Mouse (Mus musculus): Measurements from ENCODE around the gene Ccdc85b. TPM values are rescaled to one million over a fixed set of nuclear protein-coding genes. Genes with fewer than 3 reads are reported as not detected.
A peak's percentile ranks its signal among the peaks of the same experiment; 100 is the strongest.
"Not testable (repeated sequence)": the region's sequence is repeated elsewhere in the genome, so short reads cannot be mapped to it uniquely, and the experiment has no call there.

The Ccdc85b gene
- 2.3 and 4.1 TPM in 2 replicates for total RNA-seq (2017)

- ATAC-seq (replicated peaks in 1 of 2; ENCODE audit: insufficient read depth in 1 of 2, low FRiP score in 2 of 2, low TSS enrichment in 1 of 2, low read depth in 1 of 2, poor library complexity in 2 of 2, severe bottlenecking in 2 of 2): 0 out of 4 replicates have a peak, but pooled peaks of 1 of the 2 experiments have one; percentile 3
Observed at GRCm38 (mm10) chr19:5457746-5458442, at the start of gene Ccdc85b. Ccdc85b (minus strand) TSS chr19:5457894.

- ATAC-seq (replicated peaks in 1 of 2; ENCODE audit: insufficient read depth in 1 of 2, low FRiP score in 2 of 2, low TSS enrichment in 1 of 2, low read depth in 1 of 2, poor library complexity in 2 of 2, severe bottlenecking in 2 of 2): no peak
Observed at GRCm38 (mm10) chr19:5503687-5504086, 46.0 kb upstream of the Ccdc85b start, which contains the start of gene 1700020D05Rik. 1700020D05Rik (minus strand) TSS chr19:5503787.

DNA sequence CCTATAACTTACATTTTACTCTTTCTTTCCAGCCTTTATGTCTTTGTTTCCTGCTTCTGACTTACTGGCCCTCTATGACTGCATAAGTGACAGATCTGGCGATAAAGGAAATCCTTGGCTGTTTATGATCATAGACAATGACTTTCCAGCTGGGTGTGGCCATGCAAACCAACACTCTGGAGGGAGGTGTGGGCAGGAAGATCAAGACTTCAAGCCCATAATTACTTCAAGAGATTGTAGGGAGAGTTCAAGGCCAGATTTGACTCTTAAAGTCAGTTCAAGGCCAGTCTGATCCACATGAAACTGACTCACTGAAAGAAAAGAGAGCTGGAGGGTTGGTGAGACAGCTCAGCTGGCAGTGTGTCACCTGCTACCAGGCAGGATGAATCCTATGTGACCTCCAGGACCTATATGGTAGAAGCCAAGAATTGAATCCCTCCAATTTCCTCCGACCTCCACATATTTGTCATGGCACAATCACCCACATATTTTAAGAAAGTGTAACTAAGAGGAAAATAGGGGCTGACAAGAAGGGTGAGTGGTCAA is 42.7 kb upstream of the Ccdc85b start:
- ATAC-seq (replicated peaks in 1 of 2; ENCODE audit: insufficient read depth in 1 of 2, low FRiP score in 2 of 2, low TSS enrichment in 1 of 2, low read depth in 1 of 2, poor library complexity in 2 of 2, severe bottlenecking in 2 of 2): no peak

DNA sequence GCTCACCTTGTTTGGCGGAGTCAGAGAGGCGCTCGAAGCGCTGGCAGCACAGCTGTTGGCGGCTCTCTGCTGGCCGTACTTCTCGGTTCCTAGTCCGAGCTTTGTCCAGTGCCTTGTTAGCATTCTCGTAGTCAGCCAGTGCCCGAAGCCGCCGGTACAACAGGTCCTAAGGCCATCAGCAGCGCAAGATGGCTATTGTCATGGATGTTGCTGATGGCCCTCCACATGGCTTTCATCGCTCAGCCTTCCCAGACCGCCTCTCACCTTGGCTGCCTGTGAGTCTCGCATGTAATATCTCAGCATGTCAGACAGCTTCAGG is 38.3 kb upstream of the Ccdc85b start:
- no peak for ATAC-seq (replicated peaks in 1 of 2; ENCODE audit: insufficient read depth in 1 of 2, low FRiP score in 2 of 2, low TSS enrichment in 1 of 2, low read depth in 1 of 2, poor library complexity in 2 of 2, severe bottlenecking in 2 of 2)

DNA sequence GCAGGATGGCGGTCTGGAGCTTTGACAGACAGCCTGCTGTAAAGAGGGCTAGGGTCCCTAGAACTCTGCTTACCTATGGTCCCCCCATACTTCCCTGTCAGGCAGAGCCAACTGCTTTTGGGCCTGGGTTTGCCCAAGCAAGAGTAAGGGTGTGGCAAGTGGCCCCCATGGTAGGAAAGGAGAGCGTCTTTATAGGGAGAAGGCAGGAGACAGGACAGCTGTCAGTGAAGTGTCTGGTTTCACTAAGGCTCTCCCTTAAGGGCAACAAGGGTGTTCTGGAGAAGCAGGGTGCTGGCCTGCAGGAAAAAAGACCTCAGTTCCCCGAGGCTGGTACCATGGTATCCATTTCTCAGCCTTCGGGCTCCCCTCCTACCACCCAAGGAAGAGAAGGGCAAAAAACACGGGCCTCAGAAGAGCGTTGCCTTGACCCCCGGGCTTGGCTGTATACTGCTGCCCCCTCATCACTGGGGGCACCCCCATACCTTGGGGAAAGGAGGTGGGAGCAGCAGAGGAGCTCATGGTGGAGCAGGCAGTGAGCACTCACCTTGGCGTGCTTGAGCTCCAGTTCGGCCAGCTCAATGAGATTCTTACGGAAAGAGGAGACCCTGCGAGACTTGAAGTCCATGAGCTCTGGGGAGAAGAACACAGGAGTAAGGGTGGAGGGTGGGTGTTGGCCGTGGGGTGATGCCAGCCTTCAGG is 37.8 kb upstream of the Ccdc85b start:
- ATAC-seq (replicated peaks in 1 of 2; ENCODE audit: insufficient read depth in 1 of 2, low FRiP score in 2 of 2, low TSS enrichment in 1 of 2, low read depth in 1 of 2, poor library complexity in 2 of 2, severe bottlenecking in 2 of 2): no peak

GRCm38 (mm10) chr19:5494314-5494713 is 36.6 kb upstream of the Ccdc85b start:
- no peak for ATAC-seq (replicated peaks in 1 of 2; ENCODE audit: insufficient read depth in 1 of 2, low FRiP score in 2 of 2, low TSS enrichment in 1 of 2, low read depth in 1 of 2, poor library complexity in 2 of 2, severe bottlenecking in 2 of 2)

DNA sequence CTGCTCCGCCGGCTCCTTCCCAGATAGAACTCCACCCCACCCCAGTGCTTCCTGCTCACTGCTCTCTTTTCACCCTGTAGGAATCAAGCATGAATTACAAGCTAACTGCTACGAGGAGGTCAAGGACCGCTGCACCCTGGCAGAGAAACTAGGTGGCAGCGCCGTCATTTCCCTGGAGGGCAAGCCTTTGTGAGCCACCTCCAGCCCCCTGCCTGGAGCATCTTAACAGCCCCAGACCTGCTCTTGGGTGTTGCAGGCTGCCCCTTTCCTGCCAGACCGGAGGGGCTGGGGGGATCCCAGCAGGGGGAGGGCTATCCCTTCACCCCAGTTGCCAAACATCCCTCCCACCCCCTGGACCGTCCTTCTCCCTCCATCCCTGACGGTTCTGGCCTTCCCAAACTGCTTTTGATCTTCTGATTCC is 35.6 kb upstream of the Ccdc85b start:
- ATAC-seq (replicated peaks in 1 of 2; ENCODE audit: insufficient read depth in 1 of 2, low FRiP score in 2 of 2, low TSS enrichment in 1 of 2, low read depth in 1 of 2, poor library complexity in 2 of 2, severe bottlenecking in 2 of 2): not testable (repeated sequence)

DNA sequence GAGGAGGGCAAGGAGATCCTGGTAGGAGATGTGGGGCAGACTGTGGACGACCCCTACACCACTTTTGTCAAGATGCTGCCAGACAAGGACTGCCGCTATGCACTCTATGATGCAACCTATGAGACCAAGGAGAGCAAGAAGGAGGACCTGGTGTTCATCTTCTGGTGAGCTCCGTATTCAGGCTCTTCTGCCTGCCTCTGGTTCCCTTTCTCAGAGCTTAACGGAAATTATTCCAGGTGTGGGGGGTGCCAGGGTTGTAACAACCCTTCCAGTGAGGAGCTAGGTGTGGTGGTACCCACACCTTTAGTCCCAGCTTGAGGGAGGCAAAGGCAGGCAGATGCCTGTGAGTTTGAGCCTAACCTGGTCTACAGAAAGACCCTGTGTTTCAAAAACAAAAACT is 34.9 kb upstream of the Ccdc85b start:
- no peak for ATAC-seq (replicated peaks in 1 of 2; ENCODE audit: insufficient read depth in 1 of 2, low FRiP score in 2 of 2, low TSS enrichment in 1 of 2, low read depth in 1 of 2, poor library complexity in 2 of 2, severe bottlenecking in 2 of 2)

- peak; percentile 35 to 43 for ATAC-seq (replicated peaks in 1 of 2; ENCODE audit: insufficient read depth in 1 of 2, low FRiP score in 2 of 2, low TSS enrichment in 1 of 2, low read depth in 1 of 2, poor library complexity in 2 of 2, severe bottlenecking in 2 of 2)
Observed at GRCm38 (mm10) chr19:5490898-5491708, 33.4 kb upstream of the Ccdc85b start.

DNA sequence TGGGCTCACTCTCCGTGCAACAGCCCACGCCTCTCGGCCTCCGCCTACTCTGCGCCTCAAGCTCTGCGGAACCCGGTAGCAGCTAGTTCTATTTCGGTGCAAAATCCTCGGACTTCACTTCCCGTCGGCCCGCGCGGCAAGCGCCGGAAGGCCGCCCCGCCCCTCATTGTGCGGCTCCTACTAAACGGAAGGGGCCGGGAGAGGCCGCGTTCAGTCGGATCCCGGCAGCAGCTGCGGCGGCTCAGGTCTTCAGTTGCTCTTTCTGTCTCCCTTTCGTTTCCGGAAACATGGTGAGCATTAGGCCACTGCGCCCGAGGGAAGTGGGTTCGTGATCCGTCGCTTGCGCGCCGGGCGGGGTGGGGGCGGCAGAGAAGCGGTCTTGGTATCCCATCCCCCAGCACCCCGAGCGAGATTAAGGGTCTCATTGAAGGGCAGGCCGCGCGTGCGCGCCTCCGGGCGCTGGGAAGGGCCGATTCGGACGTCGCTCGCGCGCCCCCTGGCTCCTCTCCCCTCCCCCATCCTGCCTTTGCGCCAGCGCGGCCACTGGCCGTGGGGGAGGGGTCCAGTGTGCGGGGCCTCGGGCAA is 32.7 kb upstream of the Ccdc85b start, which contains the start of gene Cfl1:
Gene Cfl1, plus strand, starts transcription at position 143 of the 585 bp plus-strand sequence.
- peak; percentile 40 to 44 for ATAC-seq (replicated peaks in 1 of 2; ENCODE audit: insufficient read depth in 1 of 2, low FRiP score in 2 of 2, low TSS enrichment in 1 of 2, low read depth in 1 of 2, poor library complexity in 2 of 2, severe bottlenecking in 2 of 2)

DNA sequence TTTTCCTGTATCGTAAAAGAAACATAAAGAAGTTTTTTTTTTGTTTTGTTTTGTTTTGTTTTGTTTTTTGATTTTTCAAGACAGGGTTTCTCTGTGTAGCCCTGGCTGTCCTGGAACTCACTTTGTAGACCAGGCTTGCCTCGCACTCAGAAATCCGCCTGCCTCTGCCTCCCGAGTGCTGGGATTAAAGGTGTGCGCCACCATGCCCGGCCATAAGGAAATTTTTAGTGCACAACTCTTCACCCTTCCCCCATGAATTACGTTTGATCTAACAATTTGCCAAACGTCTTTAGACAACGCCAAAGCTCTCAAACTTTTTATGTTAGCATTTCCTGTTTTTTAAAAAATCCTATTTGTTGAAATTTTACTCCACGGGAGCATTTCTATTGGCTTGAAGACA is 32.0 kb upstream of the Ccdc85b start:
- ATAC-seq (replicated peaks in 1 of 2; ENCODE audit: insufficient read depth in 1 of 2, low FRiP score in 2 of 2, low TSS enrichment in 1 of 2, low read depth in 1 of 2, poor library complexity in 2 of 2, severe bottlenecking in 2 of 2): not testable (repeated sequence)

- ATAC-seq (replicated peaks in 1 of 2; ENCODE audit: insufficient read depth in 1 of 2, low FRiP score in 2 of 2, low TSS enrichment in 1 of 2, low read depth in 1 of 2, poor library complexity in 2 of 2, severe bottlenecking in 2 of 2): peak; percentile 61 to 70
Observed at GRCm38 (mm10) chr19:5488878-5489571, 31.3 kb upstream of the Ccdc85b start.

DNA sequence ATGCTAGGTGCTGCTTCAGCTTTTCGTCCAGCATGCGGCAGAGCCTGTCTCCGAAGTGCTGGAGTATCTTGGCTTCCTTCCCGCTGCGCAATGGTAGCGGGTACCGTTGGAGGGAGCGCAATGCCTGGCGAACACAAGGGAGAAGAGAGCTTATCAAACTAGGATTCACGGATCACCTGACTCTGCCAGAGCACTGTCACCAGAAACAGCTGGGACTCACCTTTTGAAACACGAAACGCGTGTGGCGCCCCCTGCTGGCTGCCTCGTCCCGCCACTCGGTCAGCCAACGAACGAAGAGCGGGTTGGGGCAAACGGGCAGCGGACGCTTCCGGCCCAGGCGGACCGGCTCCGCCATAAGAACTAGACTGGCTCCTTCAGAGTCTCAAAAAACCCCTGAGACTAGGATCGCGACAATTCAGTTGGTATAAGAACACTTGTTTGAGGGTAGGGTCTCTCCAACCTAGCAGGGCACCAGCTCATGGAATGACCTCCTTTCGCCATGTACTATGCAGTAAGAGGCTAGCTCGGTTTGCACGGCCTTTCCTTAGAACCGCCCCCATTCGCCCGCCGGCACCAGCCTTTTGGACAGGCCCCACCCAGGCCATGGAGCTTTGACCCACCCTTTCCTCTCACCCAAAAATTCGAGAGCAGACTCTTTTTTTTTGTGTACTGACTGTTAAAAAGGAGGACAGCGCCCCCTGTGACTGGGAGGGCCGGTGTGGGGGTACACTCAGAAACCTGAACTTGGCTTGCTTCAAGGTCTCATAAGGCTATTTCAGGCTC is 30.3 kb upstream of the Ccdc85b start, which contains the start of gene Mus81:
Gene Mus81, minus strand, starts transcription at position 635 of the 783 bp plus-strand sequence.
- ATAC-seq (replicated peaks in 1 of 2; ENCODE audit: insufficient read depth in 1 of 2, low FRiP score in 2 of 2, low TSS enrichment in 1 of 2, low read depth in 1 of 2, poor library complexity in 2 of 2, severe bottlenecking in 2 of 2): peak; percentile 37 to 54

GRCm38 (mm10) chr19:5486771-5487170 is 29.1 kb upstream of the Ccdc85b start:
- no peak for ATAC-seq (replicated peaks in 1 of 2; ENCODE audit: insufficient read depth in 1 of 2, low FRiP score in 2 of 2, low TSS enrichment in 1 of 2, low read depth in 1 of 2, poor library complexity in 2 of 2, severe bottlenecking in 2 of 2)

- no peak for ATAC-seq (replicated peaks in 1 of 2; ENCODE audit: insufficient read depth in 1 of 2, low FRiP score in 2 of 2, low TSS enrichment in 1 of 2, low read depth in 1 of 2, poor library complexity in 2 of 2, severe bottlenecking in 2 of 2)
Observed at GRCm38 (mm10) chr19:5486286-5486685, 28.6 kb upstream of the Ccdc85b start.

DNA sequence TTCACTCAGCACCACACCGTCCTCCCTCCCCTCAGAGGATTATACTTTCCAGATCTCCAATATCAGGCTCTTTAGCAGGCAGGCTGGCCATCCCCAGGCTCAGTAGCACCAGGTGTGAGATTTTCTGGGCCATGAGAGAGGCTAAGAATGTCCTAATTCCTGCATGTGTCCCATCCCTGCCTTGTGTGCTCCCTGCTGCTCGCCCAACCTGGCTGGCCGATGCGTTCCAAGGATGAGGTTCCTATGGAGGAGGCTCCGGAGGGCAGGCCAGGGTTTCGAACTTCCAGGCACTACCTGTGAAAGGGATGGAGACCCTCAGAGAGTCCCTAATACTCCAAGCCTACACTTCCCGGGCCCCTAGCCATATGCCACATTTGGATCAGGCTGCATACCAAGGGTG is 28.1 kb upstream of the Ccdc85b start:
- no peak for ATAC-seq (replicated peaks in 1 of 2; ENCODE audit: insufficient read depth in 1 of 2, low FRiP score in 2 of 2, low TSS enrichment in 1 of 2, low read depth in 1 of 2, poor library complexity in 2 of 2, severe bottlenecking in 2 of 2)

Data from hematopoietic stem cell, adult 5-6 weeks (primary cell).